Mouse (Mus musculus): ENCODE measurements at regions not wholly inside any gene's neighbourhood (a gene's known extent, or its start where the extent isn't known, plus 50 kb on each side); places are given as distances from the start of the nearest gene placed in this dataset.
"Not testable (repeated sequence)": the region's sequence is repeated elsewhere in the genome, so short reads cannot be mapped to it uniquely, and the experiment has no call there.

- not testable (repeated sequence) for DNase-seq (ENCODE audit: extremely low spot score, low spot score)
Measured at GRCm38 (mm10) chr7:96061599-96061998, 109.4 kb upstream of the Tenm4 start.

GRCm38 (mm10) chr7:96078511-96078910 lies 92.5 kb upstream of the Tenm4 start:
- no peak for DNase-seq (ENCODE audit: extremely low spot score, low spot score)

- no peak for DNase-seq (ENCODE audit: extremely low spot score, low spot score)
Measured at GRCm38 (mm10) chr7:96081676-96082075, 89.4 kb upstream of the Tenm4 start.

GRCm38 (mm10) chr7:96095185-96095584 lies 75.9 kb upstream of the Tenm4 start:
- no peak for DNase-seq (ENCODE audit: extremely low spot score, low spot score)

GRCm38 (mm10) chr7:96095752-96096151 lies 75.3 kb upstream of the Tenm4 start:
- no peak for DNase-seq (ENCODE audit: extremely low spot score, low spot score)

- no peak for DNase-seq (ENCODE audit: extremely low spot score, low spot score)
Measured at GRCm38 (mm10) chr7:96098686-96099376, 72.2 kb upstream of the Tenm4 start.

- DNase-seq (ENCODE audit: extremely low spot score, low spot score), result no peak
Measured at GRCm38 (mm10) chr7:96102727-96103126, 68.3 kb upstream of the Tenm4 start.

GRCm38 (mm10) chr7:96108768-96109167 lies 62.3 kb upstream of the Tenm4 start:
- DNase-seq (ENCODE audit: extremely low spot score, low spot score), result no peak

GRCm38 (mm10) chr7:96120142-96120541 lies 50.9 kb upstream of the Tenm4 start:
- DNase-seq (ENCODE audit: extremely low spot score, low spot score), result no peak
